Mouse (Mus musculus): ENCODE results near the gene Ceacam3. TPM values are rescaled to one million over a fixed set of nuclear protein-coding genes. Genes with fewer than 3 reads are reported as not detected.
"Not testable (repeated sequence)": the region's sequence is repeated elsewhere in the genome, so short reads cannot be mapped to it uniquely, and the experiment has no call there.

Ceacam3 gene
- polyA plus RNA-seq (2012; rRNA removed), result not detected in 2 replicates

- Histone ChIP-seq H3K36me3 (ENCODE audit: control insufficient read depth, insufficient read depth, low read length) (no peaks in the 10 kb centered on the region), H3K27me3 (ENCODE audit: control insufficient read depth, insufficient read depth, low read length) (no peaks in the 10 kb centered on the region), H3K4me3 (ENCODE audit: low read depth, low read length) (no peak within 1 kb of the TSS), H3K27ac (ENCODE audit: insufficient read depth, low read depth, low read length) (no peak within 1 kb of the TSS), H3K4me1 (ENCODE audit: control insufficient read depth, insufficient read depth, insufficient read length, low read length) (no peaks in the 10 kb centered on the region)
- 68% methylated on average over 2 of the region's 2 CpGs for WGBS
- TF ChIP-seq CTCF (IDR thresholded peaks at IDR 0.05; ENCODE audit: extremely low read depth, insufficient read length, insufficient replicate concordance, low read depth, low read length), result no peak
- no peak for TF ChIP-seq POLR2A (IDR thresholded peaks at IDR 0.05; ENCODE audit: low read depth, low read length)
Measured at GRCm38 (mm10) chr7:17149931-17150330, at the start of gene Ceacam3. Gene Ceacam3 (plus strand): TSS chr7:17150282.

GRCm38 (mm10) chr7:17101631-17102030 lies 48.5 kb upstream of the Ceacam3 start:
- not testable (repeated sequence) for H3K4me1 ChIP-seq (ENCODE audit: control insufficient read depth, insufficient read depth, insufficient read length, low read length); H3K36me3 ChIP-seq (ENCODE audit: control insufficient read depth, insufficient read depth, low read length); H3K4me3 ChIP-seq (ENCODE audit: low read depth, low read length); H3K27ac ChIP-seq (ENCODE audit: insufficient read depth, low read depth, low read length); H3K27me3 ChIP-seq (ENCODE audit: control insufficient read depth, insufficient read depth, low read length)
- 89% methylated on average over 13 of the region's 13 CpGs for WGBS

GRCm38 (mm10) chr7:17135307-17135706 lies 14.8 kb upstream of the Ceacam3 start:
- no peaks in the 10 kb centered on the region for H3K36me3 ChIP-seq (ENCODE audit: control insufficient read depth, insufficient read depth, low read length)
- TF ChIP-seq POLR2A (IDR thresholded peaks at IDR 0.05; ENCODE audit: low read depth, low read length) (no peak), CTCF (IDR thresholded peaks at IDR 0.05; ENCODE audit: extremely low read depth, insufficient read length, insufficient replicate concordance, low read depth, low read length) (no peak)
- WGBS, result 87% methylated on average over 1 of the region's 1 CpGs
- H3K27ac ChIP-seq (ENCODE audit: insufficient read depth, low read depth, low read length), result no peak overlapping the region
- no peak overlapping the region for H3K4me3 ChIP-seq (ENCODE audit: low read depth, low read length)
- H3K27me3 ChIP-seq (ENCODE audit: control insufficient read depth, insufficient read depth, low read length), result no peaks in the 10 kb centered on the region
- H3K4me1 ChIP-seq (ENCODE audit: control insufficient read depth, insufficient read depth, insufficient read length, low read length), result no peaks in the 10 kb centered on the region

DNA sequence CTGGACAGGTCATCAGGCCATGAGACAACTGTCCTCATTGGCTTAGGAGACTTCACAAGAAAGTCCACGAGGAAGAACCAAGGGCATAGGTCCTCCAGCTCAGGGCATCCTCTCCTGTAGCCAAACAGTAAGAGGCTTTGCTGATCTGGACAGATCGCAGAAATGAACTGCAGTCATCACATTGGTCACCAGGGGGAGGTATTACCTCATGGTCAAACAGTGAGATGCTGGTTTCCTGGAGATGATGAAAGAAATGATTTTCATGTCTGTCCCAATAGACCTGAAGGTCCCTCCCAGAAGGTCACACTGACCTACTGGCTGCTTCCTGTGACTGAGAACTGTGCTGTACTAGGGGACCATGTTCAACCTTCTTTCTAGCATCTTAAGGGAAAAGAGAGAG lies 5.6 kb downstream of the Ceacam3 start:
- no peaks in the 10 kb centered on the region for H3K4me1 ChIP-seq (ENCODE audit: control insufficient read depth, insufficient read depth, insufficient read length, low read length)
- WGBS, result 27% methylated on average over 2 of the region's 2 CpGs
- H3K4me3 ChIP-seq (ENCODE audit: low read depth, low read length), result no peak overlapping the region
- TF ChIP-seq CTCF (IDR thresholded peaks at IDR 0.05; ENCODE audit: extremely low read depth, insufficient read length, insufficient replicate concordance, low read depth, low read length) (peak; percentile 15; the same call in 1 of the 2 replicates), POLR2A (IDR thresholded peaks at IDR 0.05; ENCODE audit: low read depth, low read length) (no peak)
- no peak overlapping the region for H3K27ac ChIP-seq (ENCODE audit: insufficient read depth, low read depth, low read length)
- H3K27me3 ChIP-seq (ENCODE audit: control insufficient read depth, insufficient read depth, low read length), result no peaks in the 10 kb centered on the region
- no peaks in the 10 kb centered on the region for H3K36me3 ChIP-seq (ENCODE audit: control insufficient read depth, insufficient read depth, low read length)

DNA sequence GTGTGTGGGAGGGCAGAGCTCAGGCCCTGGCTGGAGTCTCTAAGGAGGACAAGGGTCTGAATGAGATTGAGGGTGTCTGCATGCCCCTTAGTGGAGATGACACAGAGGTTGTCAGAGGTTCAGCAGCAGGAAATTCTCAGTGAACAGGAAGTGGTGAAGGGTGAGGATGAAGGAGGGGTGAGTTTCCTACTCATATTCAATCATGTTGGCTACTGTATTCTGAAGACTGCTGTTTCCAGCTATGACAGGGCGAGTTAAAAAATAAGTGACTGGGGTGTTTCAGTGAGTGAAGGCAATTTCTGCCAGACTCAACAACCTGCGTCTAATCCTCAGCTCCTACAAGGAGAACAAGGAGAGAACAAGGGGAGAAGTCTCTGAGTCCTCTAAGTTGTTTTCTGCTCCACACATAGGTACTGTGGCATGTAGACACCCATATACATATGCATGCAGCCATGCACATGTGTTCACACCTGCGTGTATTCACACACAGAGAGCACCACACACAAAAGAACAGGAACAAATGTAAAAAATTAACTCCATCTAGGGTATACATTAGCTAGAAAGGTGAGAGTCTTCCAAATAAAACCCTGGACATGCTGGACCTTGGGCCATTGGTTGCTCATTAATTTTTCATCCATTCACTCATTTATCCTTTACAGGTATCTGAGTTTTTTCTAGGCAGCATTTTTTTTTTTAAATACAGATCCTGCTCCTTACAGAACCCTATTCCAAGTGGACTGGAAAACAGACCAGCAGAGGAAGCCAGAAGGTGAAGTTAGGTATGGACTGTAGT lies 7.0 kb downstream of the Ceacam3 start:
- H3K27me3 ChIP-seq (ENCODE audit: control insufficient read depth, insufficient read depth, low read length), result no peaks in the 10 kb centered on the region
- no peaks in the 10 kb centered on the region for H3K36me3 ChIP-seq (ENCODE audit: control insufficient read depth, insufficient read depth, low read length)
- H3K4me1 ChIP-seq (ENCODE audit: control insufficient read depth, insufficient read depth, insufficient read length, low read length), result no peaks in the 10 kb centered on the region
- no peak overlapping the region for H3K4me3 ChIP-seq (ENCODE audit: low read depth, low read length)
- WGBS, result 64% methylated on average over 3 of the region's 3 CpGs
- H3K27ac ChIP-seq (ENCODE audit: insufficient read depth, low read depth, low read length), result no peak overlapping the region
- TF ChIP-seq CTCF (IDR thresholded peaks at IDR 0.05; ENCODE audit: extremely low read depth, insufficient read length, insufficient replicate concordance, low read depth, low read length), result no peak
- no peak for TF ChIP-seq POLR2A (IDR thresholded peaks at IDR 0.05; ENCODE audit: low read depth, low read length)

GRCm38 (mm10) chr7:17159011-17159410 lies 8.9 kb downstream of the Ceacam3 start:
- Histone ChIP-seq H3K4me3 (ENCODE audit: low read depth, low read length) (no peak overlapping the region), H3K27me3 (ENCODE audit: control insufficient read depth, insufficient read depth, low read length) (no peaks in the 10 kb centered on the region), H3K27ac (ENCODE audit: insufficient read depth, low read depth, low read length) (no peak overlapping the region), H3K4me1 (ENCODE audit: control insufficient read depth, insufficient read depth, insufficient read length, low read length) (no peaks in the 10 kb centered on the region), H3K36me3 (ENCODE audit: control insufficient read depth, insufficient read depth, low read length) (no peaks in the 10 kb centered on the region)
- TF ChIP-seq POLR2A (IDR thresholded peaks at IDR 0.05; ENCODE audit: low read depth, low read length) (no peak), CTCF (IDR thresholded peaks at IDR 0.05; ENCODE audit: extremely low read depth, insufficient read length, insufficient replicate concordance, low read depth, low read length) (no peak)
- 58% methylated on average over 7 of the region's 7 CpGs for WGBS

GRCm38 (mm10) chr7:17171827-17172226 lies 21.7 kb downstream of the Ceacam3 start:
- Histone ChIP-seq H3K27me3 (ENCODE audit: control insufficient read depth, insufficient read depth, low read length) (no peaks in the 10 kb centered on the region), H3K4me3 (ENCODE audit: low read depth, low read length) (no peak overlapping the region), H3K4me1 (ENCODE audit: control insufficient read depth, insufficient read depth, insufficient read length, low read length) (no peaks in the 10 kb centered on the region), H3K36me3 (ENCODE audit: control insufficient read depth, insufficient read depth, low read length) (no peaks in the 10 kb centered on the region), H3K27ac (ENCODE audit: insufficient read depth, low read depth, low read length) (no peak overlapping the region)
- WGBS, result 80% methylated on average over 4 of the region's 4 CpGs
- no peak for TF ChIP-seq POLR2A (IDR thresholded peaks at IDR 0.05; ENCODE audit: low read depth, low read length)
- no peak for TF ChIP-seq CTCF (IDR thresholded peaks at IDR 0.05; ENCODE audit: extremely low read depth, insufficient read length, insufficient replicate concordance, low read depth, low read length)

All from small intestine, adult 2 months (tissue).